Mouse (Mus musculus) right cerebral cortex, postnatal 14 days (tissue): Measurements from ENCODE around the gene Glrp1.

Source experiments
- DNase-seq: peaks from one replicate; pipeline ENCODE4 v3.0.0; 2022

Gene Glrp1

GRCm38 (mm10) chr1:88491617-88492378 is 18.1 kb downstream of the Glrp1 start:
- DNase-seq = no peak

- no peak for DNase-seq
Measured at GRCm38 (mm10) chr1:88490164-88490563, 19.7 kb downstream of the Glrp1 start.

- no peak for DNase-seq
Measured at GRCm38 (mm10) chr1:88488957-88489356, 20.9 kb downstream of the Glrp1 start.

- DNase-seq = no peak
Measured at GRCm38 (mm10) chr1:88486336-88486735, 23.5 kb downstream of the Glrp1 start.

GRCm38 (mm10) chr1:88484059-88484458 is 25.8 kb downstream of the Glrp1 start:
- no peak for DNase-seq

GRCm38 (mm10) chr1:88482142-88483099 is 27.4 kb downstream of the Glrp1 start:
- no peak for DNase-seq

GRCm38 (mm10) chr1:88480594-88480993 is 29.3 kb downstream of the Glrp1 start:
- DNase-seq = no peak

GRCm38 (mm10) chr1:88478205-88478604 is 31.7 kb downstream of the Glrp1 start:
- no peak for DNase-seq

- DNase-seq = no peak
Measured at GRCm38 (mm10) chr1:88476554-88477085, 33.2 kb downstream of the Glrp1 start.

GRCm38 (mm10) chr1:88475502-88475953 is 34.3 kb downstream of the Glrp1 start:
- DNase-seq = no peak

GRCm38 (mm10) chr1:88474598-88474997 is 35.3 kb downstream of the Glrp1 start:
- DNase-seq = no peak

- no peak for DNase-seq
Measured at GRCm38 (mm10) chr1:88473899-88474298, 36.0 kb downstream of the Glrp1 start.

GRCm38 (mm10) chr1:88472258-88472657 is 37.6 kb downstream of the Glrp1 start:
- no peak for DNase-seq

- DNase-seq = no peak
Measured at GRCm38 (mm10) chr1:88469746-88470145, 40.1 kb downstream of the Glrp1 start.

GRCm38 (mm10) chr1:88468335-88468734 is 41.5 kb downstream of the Glrp1 start:
- no peak for DNase-seq

GRCm38 (mm10) chr1:88467866-88468265 is 42.0 kb downstream of the Glrp1 start:
- DNase-seq = no peak

GRCm38 (mm10) chr1:88466325-88467064 is 43.4 kb downstream of the Glrp1 start:
- no peak for DNase-seq

- no peak for DNase-seq
Measured at GRCm38 (mm10) chr1:88465722-88466121, 44.1 kb downstream of the Glrp1 start.

- DNase-seq = no peak
Measured at GRCm38 (mm10) chr1:88464109-88464905, 45.6 kb downstream of the Glrp1 start.

GRCm38 (mm10) chr1:88463241-88463640 is 46.6 kb downstream of the Glrp1 start:
- DNase-seq = no peak

GRCm38 (mm10) chr1:88462484-88462883 is 47.4 kb downstream of the Glrp1 start:
- DNase-seq = no peak

GRCm38 (mm10) chr1:88461096-88461495 is 48.8 kb downstream of the Glrp1 start:
- DNase-seq = no peak
